Mouse (Mus musculus) C2C12 (cell line): Measurements from ENCODE around the gene Shisa5.

Source experiments
- CEBPB ChIP-seq: IDR thresholded peaks from one replicate; pipeline ENCODE4 v1.6.1; 2011; ENCODE audit warnings: low read depth, mild to moderate bottlenecking, control low read depth, moderate library complexity
- CTCF ChIP-seq: IDR thresholded peaks from one replicate; pipeline ENCODE4 v1.5.1; 2011; ENCODE audit not compliant: control insufficient read depth, insufficient read depth, insufficient read length
- MYOG ChIP-seq: IDR thresholded peaks from one replicate; pipeline ENCODE4 v1.6.1; 2011; ENCODE audit not compliant: control insufficient read depth, insufficient read length; ENCODE audit errors: extremely low read depth
- USF1 ChIP-seq: IDR thresholded peaks from one replicate; pipeline ENCODE4 v1.6.1; 2011; ENCODE audit warnings: low read depth, mild to moderate bottlenecking, control low read depth, moderate library complexity

DNA sequence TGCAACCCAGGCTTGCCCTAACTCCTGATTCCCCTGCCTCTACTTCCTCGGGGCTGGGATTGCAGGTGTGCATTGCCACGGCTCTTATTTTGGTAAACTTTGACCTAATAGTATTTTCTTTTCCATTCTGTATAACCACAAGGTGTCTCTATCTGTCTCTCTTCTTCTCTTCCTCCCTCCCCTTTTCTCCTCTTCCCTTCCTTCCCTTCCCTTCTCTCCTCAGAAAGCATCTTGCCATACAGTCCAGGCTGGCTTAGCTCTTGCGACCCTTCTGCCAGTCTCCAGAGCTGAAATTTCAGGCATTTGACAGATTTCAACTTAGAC is 12.3 kb downstream of the Shisa5 start:
- TF ChIP-seq CEBPB: no peak
- TF ChIP-seq CTCF: no peak
- TF ChIP-seq USF1: no peak
- no peak for TF ChIP-seq MYOG
